Mouse (Mus musculus) heart, adult 8-10 months (tissue): ENCODE results near the gene A630076J17Rik. TPM values are rescaled to one million over a fixed set of nuclear protein-coding genes. Genes with fewer than 3 reads are reported as not detected.
A peak's percentile ranks its signal among the peaks of the same experiment; 100 is the strongest.

Source experiments
- DNase-seq: peaks from one replicate; pipeline ENCODE4 v3.0.0; 2022; ENCODE audit warnings: low spot score
- total RNA-seq, 4 experiments: library from RNA; stranded (reverse); gene quantifications; 2 replicates each; pipeline ENCODE4 v1.2.4; 2022

A630076J17Rik gene
- not detected for total RNA-seq

DNA sequence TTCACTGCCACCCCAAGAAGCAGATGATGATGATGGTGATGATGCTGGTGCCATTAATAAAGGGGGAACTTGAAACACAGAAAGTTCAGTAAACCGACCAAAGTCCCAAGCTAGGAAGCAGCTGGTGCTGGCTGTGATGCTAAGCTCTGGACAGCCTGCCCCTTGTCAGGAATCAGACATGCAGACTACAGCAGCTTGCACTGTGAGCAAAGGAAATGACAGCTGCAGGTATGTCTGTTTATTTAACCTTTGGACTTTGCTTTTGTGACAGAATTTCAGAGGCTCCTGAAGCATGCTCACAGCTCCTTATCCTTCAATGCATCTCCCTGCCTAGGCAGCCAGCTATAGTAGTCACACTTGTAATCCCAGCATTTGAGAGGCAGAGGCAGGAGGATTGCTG, at the start of gene A630076J17Rik:
Gene A630076J17Rik (plus strand): TSS at position 88 of the 400 bp plus-strand sequence.
- no peak for DNase-seq

DNA sequence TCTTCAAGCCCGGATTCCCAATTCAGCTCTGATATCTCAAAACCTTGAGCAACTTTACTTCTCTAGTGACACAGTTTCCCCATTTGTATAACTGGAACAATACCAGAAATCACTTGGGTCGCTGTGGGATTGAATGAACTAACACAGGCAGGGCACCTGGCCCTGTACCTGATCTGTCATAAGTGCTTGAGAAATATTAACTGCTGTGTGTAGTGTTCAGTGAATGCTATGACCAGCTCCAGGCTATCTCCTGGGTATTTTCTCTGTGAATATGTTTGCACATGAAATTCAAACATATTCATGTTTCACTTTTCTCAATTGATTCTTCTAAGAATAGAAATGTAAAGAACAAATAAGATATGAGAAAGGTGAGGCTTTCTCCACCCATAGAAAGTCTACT, 49.6 kb upstream of the A630076J17Rik start:
- DNase-seq: no peak

- DNase-seq: no peak
Measured at GRCm38 (mm10) chr3:107182756-107183155, 47.7 kb upstream of the A630076J17Rik start, which contains the start of gene Kcna10. Gene Kcna10 (plus strand): TSS chr3:107183056.

DNA sequence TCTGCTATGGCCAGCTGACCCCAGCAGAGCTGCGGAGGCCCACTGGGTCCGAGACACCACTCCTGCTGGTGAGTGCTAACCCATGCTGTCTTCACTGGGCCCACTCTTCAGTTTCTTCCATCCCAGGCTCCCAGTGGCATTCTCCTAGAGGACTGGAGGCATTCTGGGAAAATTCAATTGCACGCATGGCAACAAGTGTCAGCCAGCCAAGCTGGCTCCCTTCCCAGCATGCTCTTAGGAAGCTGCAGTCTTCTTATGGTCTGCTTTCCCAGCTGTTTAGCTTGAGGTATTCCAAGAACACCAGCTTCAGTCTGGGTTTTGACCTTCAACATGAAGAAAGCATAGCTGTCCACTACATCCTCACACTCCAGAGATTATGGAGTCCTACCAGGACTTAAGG, 47.2 kb upstream of the A630076J17Rik start:
- peak; percentile 31 for DNase-seq

DNA sequence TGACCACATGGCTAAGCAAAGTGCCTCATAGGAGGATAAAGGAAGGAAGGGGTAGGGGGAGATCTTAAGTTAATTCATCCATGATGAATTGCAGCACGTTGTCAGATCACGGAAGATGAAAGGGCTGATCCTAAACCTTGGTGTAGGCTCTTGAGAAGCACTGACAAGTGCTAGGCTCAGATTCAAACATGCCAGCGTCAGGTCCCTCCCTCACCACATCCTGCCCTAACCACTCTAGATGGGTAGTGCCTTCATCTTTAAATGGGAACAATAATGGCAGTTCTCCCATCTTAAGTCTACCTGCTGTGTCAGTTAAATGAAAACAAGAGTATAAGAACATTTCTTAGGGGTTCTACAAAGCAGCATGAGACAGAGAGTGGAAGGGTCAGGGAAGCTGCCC, 44.8 kb upstream of the A630076J17Rik start:
- DNase-seq: no peak

- no peak for DNase-seq
Measured at GRCm38 (mm10) chr3:107187022-107187421, 43.4 kb upstream of the A630076J17Rik start.

- peak; percentile 16 for DNase-seq
Measured at GRCm38 (mm10) chr3:107188226-107188899, 42.1 kb upstream of the A630076J17Rik start.

DNA sequence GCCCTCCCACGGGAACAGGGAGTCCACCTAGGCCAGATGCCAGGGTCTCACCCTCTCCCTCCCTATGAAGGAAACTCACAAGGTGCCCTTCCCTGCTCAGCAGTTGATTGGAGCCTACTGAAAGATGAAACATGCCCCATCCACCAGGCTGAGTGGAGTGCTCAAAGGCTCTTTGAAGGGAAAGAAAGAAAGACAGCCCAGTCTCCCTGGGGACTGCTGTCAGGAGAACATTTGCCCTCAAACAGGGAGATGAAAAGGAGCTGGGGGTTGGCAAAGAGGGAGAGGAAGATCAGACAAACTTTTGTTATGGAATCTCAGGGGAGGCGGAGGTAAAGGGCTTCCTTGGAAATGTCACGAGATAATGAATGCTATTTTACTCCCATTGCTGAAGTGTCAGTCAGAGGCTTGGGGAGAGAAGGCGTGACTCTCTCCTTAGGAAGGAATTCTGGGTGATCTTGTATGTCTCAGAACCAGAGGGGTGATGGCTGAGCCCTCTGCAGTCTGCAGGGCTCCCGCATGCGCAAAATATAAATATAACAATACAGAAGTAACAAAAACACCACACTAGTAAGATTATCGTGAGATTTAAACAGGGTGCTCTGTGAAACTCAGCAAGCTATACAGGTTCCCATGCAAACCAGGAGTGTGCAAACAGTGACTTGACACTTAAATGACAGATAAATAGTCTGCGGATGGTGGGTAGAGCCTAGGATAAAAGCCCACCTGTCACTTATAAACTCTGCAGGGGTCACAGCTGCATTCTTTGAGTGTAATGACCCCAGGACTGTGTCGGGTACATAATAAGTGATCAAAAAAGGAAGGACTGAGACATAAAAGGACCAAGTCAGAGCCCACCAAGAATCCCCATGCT, 28.9 kb upstream of the A630076J17Rik start:
- no peak for DNase-seq

DNA sequence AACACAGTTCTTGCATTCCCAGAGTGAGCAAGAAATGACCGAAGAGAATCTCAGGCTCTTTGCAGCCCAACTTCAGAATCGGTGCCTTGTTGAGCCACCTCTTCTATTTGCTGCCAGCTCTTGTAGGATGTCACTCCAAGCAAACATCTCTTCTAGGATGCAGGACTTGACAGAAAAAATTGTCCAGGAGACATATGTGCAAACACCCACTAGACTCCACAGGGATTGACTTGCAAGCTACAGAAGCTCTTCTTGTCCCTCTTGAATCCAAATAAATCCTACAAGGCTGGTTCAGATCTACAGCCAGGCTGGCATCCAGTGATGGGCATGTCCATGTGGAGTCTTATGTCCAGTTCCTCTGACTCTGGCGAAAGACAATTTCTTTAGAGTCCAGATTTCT, 26.0 kb upstream of the A630076J17Rik start:
- no peak for DNase-seq

- no peak for DNase-seq
Measured at GRCm38 (mm10) chr3:107205170-107205569, 25.2 kb upstream of the A630076J17Rik start.

- peak; percentile 79 for DNase-seq
Measured at GRCm38 (mm10) chr3:107205994-107206393, 24.4 kb upstream of the A630076J17Rik start.

DNA sequence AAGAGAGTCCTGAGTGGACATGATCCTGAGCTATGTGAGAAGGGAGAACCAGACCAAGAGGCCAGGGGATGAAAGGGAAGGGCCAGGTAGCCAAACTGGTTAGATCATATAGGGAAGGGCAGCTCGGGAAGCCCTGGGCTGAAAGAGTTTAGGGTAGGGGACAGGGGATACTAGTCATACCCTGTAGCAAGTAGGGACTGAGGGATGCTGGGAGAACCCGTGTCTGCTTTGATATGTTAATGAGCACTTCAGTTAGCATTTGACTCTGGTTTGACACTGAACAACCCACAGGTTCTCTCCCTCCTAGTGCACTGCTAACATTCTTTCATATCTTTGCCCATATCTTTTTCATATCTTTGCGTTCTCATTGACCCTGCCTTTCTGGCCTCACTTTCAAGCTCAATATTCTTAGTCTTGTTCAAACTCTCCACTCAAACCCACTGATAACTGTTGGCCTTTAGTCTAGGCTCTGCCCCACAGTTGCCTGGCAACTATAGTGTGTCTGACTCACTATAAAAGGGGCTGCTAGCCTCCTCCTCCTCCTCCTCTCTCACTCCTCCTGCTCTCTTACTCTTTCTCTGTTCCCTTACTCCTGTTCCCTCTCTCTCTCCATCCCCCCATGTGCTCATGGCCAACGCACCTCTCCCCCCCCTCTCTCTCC, 23.8 kb upstream of the A630076J17Rik start:
- DNase-seq: no peak

DNA sequence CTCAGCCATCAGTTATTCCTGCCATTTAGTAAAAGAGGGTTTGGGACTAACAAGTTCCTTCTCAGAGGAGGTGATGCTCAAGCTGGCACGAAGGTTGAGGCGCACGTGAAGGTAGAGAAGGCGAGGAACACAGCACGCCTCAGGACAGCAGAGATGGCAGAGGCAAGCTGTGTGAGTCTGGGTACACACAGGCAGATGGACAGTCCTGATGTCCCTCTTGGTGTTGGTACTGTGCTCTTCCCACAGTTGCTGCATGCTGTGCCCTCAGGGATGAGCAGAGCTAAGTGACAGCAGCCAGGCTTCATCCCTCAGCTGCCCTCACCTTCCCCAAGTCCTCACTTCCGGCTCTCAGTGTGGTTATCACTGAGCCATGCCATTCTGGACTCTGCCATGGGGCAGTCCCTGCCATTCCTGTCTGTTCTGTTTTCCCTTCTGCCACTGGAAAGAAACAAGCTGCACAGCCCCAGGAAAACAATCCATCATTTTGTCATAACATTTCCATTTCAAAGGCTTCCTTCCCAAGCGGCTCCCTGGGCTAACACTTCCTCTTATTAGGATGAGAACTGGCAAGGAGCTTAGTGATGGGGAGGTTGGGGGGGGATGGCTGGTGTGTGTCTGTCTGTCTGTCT, 22.7 kb upstream of the A630076J17Rik start:
- DNase-seq: no peak

DNA sequence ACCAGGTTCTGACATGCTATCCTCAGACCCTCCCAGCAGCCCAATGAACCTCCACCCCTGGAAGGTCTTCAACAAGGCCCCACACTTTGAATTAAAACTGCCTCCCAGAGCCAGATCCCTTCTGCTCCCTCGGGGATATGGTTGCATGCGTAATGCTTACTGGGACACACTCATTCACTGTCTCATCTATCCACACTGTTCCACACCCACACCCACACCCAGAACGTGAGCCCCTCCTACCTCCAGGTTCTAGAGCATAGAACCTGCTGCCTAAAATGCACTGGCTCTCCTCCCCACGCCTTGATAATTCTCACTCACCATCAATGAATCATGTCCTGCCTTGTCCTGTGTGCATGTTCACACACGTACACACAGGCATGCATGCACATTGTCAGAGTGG, 15.8 kb upstream of the A630076J17Rik start:
- DNase-seq: no peak

- DNase-seq: no peak
Measured at GRCm38 (mm10) chr3:107216400-107217100, 13.9 kb upstream of the A630076J17Rik start.

- DNase-seq: no peak
Measured at GRCm38 (mm10) chr3:107217101-107217480, 13.3 kb upstream of the A630076J17Rik start.

- DNase-seq: no peak
Measured at GRCm38 (mm10) chr3:107218572-107218971, 11.8 kb upstream of the A630076J17Rik start.

DNA sequence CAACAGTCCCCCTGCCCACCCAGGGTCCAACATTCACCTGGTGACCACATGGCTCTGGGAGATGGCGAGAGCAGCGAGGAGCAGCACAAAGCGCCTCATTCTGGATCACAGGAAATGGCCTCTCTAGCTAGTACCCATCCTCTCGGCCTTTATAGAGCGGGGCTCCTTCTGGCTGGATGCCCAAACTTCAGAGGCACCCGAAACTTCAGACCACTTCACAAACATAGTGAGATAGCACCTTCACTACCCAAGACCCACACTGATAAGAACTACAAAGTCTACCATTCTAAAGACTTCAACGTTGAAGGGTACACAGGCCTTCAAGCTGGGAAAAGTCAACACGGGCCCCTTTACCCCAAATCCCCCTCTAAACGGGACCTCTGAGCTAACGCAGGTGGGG, 8.8 kb upstream of the A630076J17Rik start, which contains the start of gene Cym:
Gene Cym (minus strand): TSS at position 125 of the 400 bp plus-strand sequence.
- no peak for DNase-seq

GRCm38 (mm10) chr3:107223230-107223629, 7.2 kb upstream of the A630076J17Rik start:
- no peak for DNase-seq

DNA sequence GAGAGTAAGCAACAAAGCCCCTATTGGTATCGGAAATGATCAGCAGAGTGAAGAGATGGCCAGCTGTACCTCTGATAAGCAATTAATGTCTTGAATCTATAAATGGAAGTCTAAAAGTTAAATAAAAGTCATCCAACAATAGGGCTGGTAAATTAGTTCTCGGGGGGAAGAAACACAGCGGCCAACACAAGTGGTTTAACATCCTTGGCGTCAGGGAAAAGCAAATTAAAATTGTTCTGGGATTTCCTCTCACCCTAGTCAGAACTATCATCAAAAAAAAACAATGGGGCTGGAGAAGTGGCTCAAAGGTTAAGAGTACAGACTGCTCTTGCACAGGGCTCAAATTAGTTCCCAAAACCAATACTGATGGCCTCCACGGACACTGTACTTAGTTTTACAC, 4.6 kb upstream of the A630076J17Rik start:
- DNase-seq: peak; percentile 38

- DNase-seq: no peak
Measured at GRCm38 (mm10) chr3:107229221-107229620, 1.2 kb upstream of the A630076J17Rik start.
